Mouse (Mus musculus): ENCODE data around the gene Bach2.

The Bach2 gene

GRCm38 (mm10) chr4:32249748-32250332 is 11.2 kb downstream of the Bach2 start:
- Histone ChIP-seq H3K36me3 (ENCODE audit: insufficient read depth, low read length) (no peaks in the 10 kb centered on the region), H3K4me3 (replicated peaks; ENCODE audit: low read length) (no peak overlapping the region), H3K9me3 (ENCODE audit: low read length) (no peaks in the 10 kb centered on the region), H3K4me1 (replicated peaks; ENCODE audit: low read depth, low read length) (peaks cover 34% of the 10 kb centered on the region), H3K27me3 (ENCODE audit: insufficient read depth, low read length) (no peaks in the 10 kb centered on the region)
- TF ChIP-seq POU5F1 (IDR thresholded peaks at IDR 0.05; ENCODE audit: borderline replicate concordance, low read length): no peak
- TF ChIP-seq NANOG (IDR thresholded peaks at IDR 0.05; ENCODE audit: borderline replicate concordance, low read length): no peak
- no peak for TF ChIP-seq CTCF (conservative IDR thresholded peaks at IDR 0.05; ENCODE audit: low read length)

GRCm38 (mm10) chr4:32250333-32251004 is 11.9 kb downstream of the Bach2 start:
- TF ChIP-seq NANOG (IDR thresholded peaks at IDR 0.05; ENCODE audit: borderline replicate concordance, low read length) (no peak), CTCF (conservative IDR thresholded peaks at IDR 0.05; ENCODE audit: low read length) (no peak), POU5F1 (IDR thresholded peaks at IDR 0.05; ENCODE audit: borderline replicate concordance, low read length) (no peak)
- Histone ChIP-seq H3K4me1 (replicated peaks; ENCODE audit: low read depth, low read length) (peaks cover 34% of the 10 kb centered on the region), H3K9me3 (ENCODE audit: low read length) (no peaks in the 10 kb centered on the region), H3K4me3 (replicated peaks; ENCODE audit: low read length) (no peak overlapping the region), H3K27me3 (ENCODE audit: insufficient read depth, low read length) (no peaks in the 10 kb centered on the region), H3K36me3 (ENCODE audit: insufficient read depth, low read length) (no peaks in the 10 kb centered on the region)

GRCm38 (mm10) chr4:32251005-32251365 is 12.4 kb downstream of the Bach2 start:
- Histone ChIP-seq H3K4me3 (replicated peaks; ENCODE audit: low read length) (no peak overlapping the region), H3K4me1 (replicated peaks; ENCODE audit: low read depth, low read length) (peaks cover 34% of the 10 kb centered on the region), H3K27me3 (ENCODE audit: insufficient read depth, low read length) (no peaks in the 10 kb centered on the region), H3K9me3 (ENCODE audit: low read length) (no peaks in the 10 kb centered on the region), H3K36me3 (ENCODE audit: insufficient read depth, low read length) (no peaks in the 10 kb centered on the region)
- TF ChIP-seq NANOG (IDR thresholded peaks at IDR 0.05; ENCODE audit: borderline replicate concordance, low read length) (no peak), POU5F1 (IDR thresholded peaks at IDR 0.05; ENCODE audit: borderline replicate concordance, low read length) (no peak), CTCF (conservative IDR thresholded peaks at IDR 0.05; ENCODE audit: low read length) (no peak)

- H3K4me1 ChIP-seq (replicated peaks; ENCODE audit: low read depth, low read length): peaks cover 34% of the 10 kb centered on the region
- TF ChIP-seq NANOG (IDR thresholded peaks at IDR 0.05; ENCODE audit: borderline replicate concordance, low read length) (no peak), CTCF (conservative IDR thresholded peaks at IDR 0.05; ENCODE audit: low read length) (no peak), POU5F1 (IDR thresholded peaks at IDR 0.05; ENCODE audit: borderline replicate concordance, low read length) (no peak)
- no peaks in the 10 kb centered on the region for H3K36me3 ChIP-seq (ENCODE audit: insufficient read depth, low read length)
- H3K9me3 ChIP-seq (ENCODE audit: low read length): no peaks in the 10 kb centered on the region
- H3K4me3 ChIP-seq (replicated peaks; ENCODE audit: low read length): no peak overlapping the region
- H3K27me3 ChIP-seq (ENCODE audit: insufficient read depth, low read length): no peaks in the 10 kb centered on the region
These were observed 13.5 kb downstream of the Bach2 start for GRCm38 (mm10) chr4:32251946-32252672.

- no peaks in the 10 kb centered on the region for H3K9me3 ChIP-seq (ENCODE audit: low read length)
- TF ChIP-seq NANOG (IDR thresholded peaks at IDR 0.05; ENCODE audit: borderline replicate concordance, low read length) (no peak), POU5F1 (IDR thresholded peaks at IDR 0.05; ENCODE audit: borderline replicate concordance, low read length) (no peak), CTCF (conservative IDR thresholded peaks at IDR 0.05; ENCODE audit: low read length) (no peak)
- H3K4me1 ChIP-seq (replicated peaks; ENCODE audit: low read depth, low read length): 0 out of 2 replicates have a peak, but pooled peaks cover 7% of the 10 kb centered on the region
- H3K36me3 ChIP-seq (ENCODE audit: insufficient read depth, low read length): no peaks in the 10 kb centered on the region
- no peak overlapping the region for H3K4me3 ChIP-seq (replicated peaks; ENCODE audit: low read length)
- H3K27me3 ChIP-seq (ENCODE audit: insufficient read depth, low read length): 0 out of 2 replicates have a peak, but pooled peaks cover 5% of the 10 kb centered on the region
These were observed 19.1 kb downstream of the Bach2 start for GRCm38 (mm10) chr4:32257686-32258085.

GRCm38 (mm10) chr4:32258093-32258492 is 19.5 kb downstream of the Bach2 start:
- TF ChIP-seq NANOG (IDR thresholded peaks at IDR 0.05; ENCODE audit: borderline replicate concordance, low read length): no peak
- TF ChIP-seq POU5F1 (IDR thresholded peaks at IDR 0.05; ENCODE audit: borderline replicate concordance, low read length): no peak
- no peak for TF ChIP-seq CTCF (conservative IDR thresholded peaks at IDR 0.05; ENCODE audit: low read length)
- Histone ChIP-seq H3K4me1 (replicated peaks; ENCODE audit: low read depth, low read length) (0 out of 2 replicates have a peak, but pooled peaks cover 7% of the 10 kb centered on the region), H3K36me3 (ENCODE audit: insufficient read depth, low read length) (no peaks in the 10 kb centered on the region), H3K9me3 (ENCODE audit: low read length) (no peaks in the 10 kb centered on the region), H3K27me3 (ENCODE audit: insufficient read depth, low read length) (0 out of 2 replicates have a peak, but pooled peaks cover 5% of the 10 kb centered on the region), H3K4me3 (replicated peaks; ENCODE audit: low read length) (no peak overlapping the region)

- TF ChIP-seq NANOG (IDR thresholded peaks at IDR 0.05; ENCODE audit: borderline replicate concordance, low read length): no peak
- no peak for TF ChIP-seq POU5F1 (IDR thresholded peaks at IDR 0.05; ENCODE audit: borderline replicate concordance, low read length)
- TF ChIP-seq CTCF (conservative IDR thresholded peaks at IDR 0.05; ENCODE audit: low read length): no peak
- H3K36me3 ChIP-seq (ENCODE audit: insufficient read depth, low read length): no peaks in the 10 kb centered on the region
- H3K4me3 ChIP-seq (replicated peaks; ENCODE audit: low read length): no peak overlapping the region
- H3K4me1 ChIP-seq (replicated peaks; ENCODE audit: low read depth, low read length): peaks cover 10% of the 10 kb centered on the region
- H3K27me3 ChIP-seq (ENCODE audit: insufficient read depth, low read length): 0 out of 2 replicates have a peak, but pooled peaks cover 5% of the 10 kb centered on the region
- H3K9me3 ChIP-seq (ENCODE audit: low read length): no peaks in the 10 kb centered on the region
These were observed 20.0 kb downstream of the Bach2 start for GRCm38 (mm10) chr4:32258596-32258995.

GRCm38 (mm10) chr4:32260909-32261308 is 22.3 kb downstream of the Bach2 start:
- H3K9me3 ChIP-seq (ENCODE audit: low read length): no peaks in the 10 kb centered on the region
- H3K4me3 ChIP-seq (replicated peaks; ENCODE audit: low read length): no peak overlapping the region
- no peaks in the 10 kb centered on the region for H3K36me3 ChIP-seq (ENCODE audit: insufficient read depth, low read length)
- H3K27me3 ChIP-seq (ENCODE audit: insufficient read depth, low read length): 0 out of 2 replicates have a peak, but pooled peaks cover 5% of the 10 kb centered on the region
- TF ChIP-seq CTCF (conservative IDR thresholded peaks at IDR 0.05; ENCODE audit: low read length) (no peak), POU5F1 (IDR thresholded peaks at IDR 0.05; ENCODE audit: borderline replicate concordance, low read length) (no peak), NANOG (IDR thresholded peaks at IDR 0.05; ENCODE audit: borderline replicate concordance, low read length) (no peak)
- H3K4me1 ChIP-seq (replicated peaks; ENCODE audit: low read depth, low read length): peaks cover 15% of the 10 kb centered on the region

Data from E14TG2a.4 (cell line).